Mouse (Mus musculus): ENCODE results near the gene Clec4f. TPM values are rescaled to one million over a fixed set of nuclear protein-coding genes. Genes with fewer than 3 reads are reported as not detected.

Clec4f gene
- polyA plus RNA-seq (2012; rRNA removed): 0.07 and 0.14 TPM in 2 replicates

GRCm38 (mm10) chr6:83656087-83656486 lies at the start of gene Clec4f:
Gene Clec4f, minus strand, starts transcription at chr6:83656187.

GRCm38 (mm10) chr6:83677757-83678156 lies 21.8 kb upstream of the Clec4f start, which contains the start of gene Cd207:
Gene Cd207, minus strand, starts transcription at chr6:83677857.

Other genes starting within 250 kb of the Clec4f start
- gene Tet3, start 197.1 kb downstream of the Clec4f start, polyA plus RNA-seq (2012; rRNA removed): 27.5 and 32.0 TPM in 2 replicates
- gene Dguok, start 149.2 kb downstream of the Clec4f start, polyA plus RNA-seq (2012; rRNA removed): 37.4 and 68.8 TPM in 2 replicates
- 2.1 and 6.5 TPM in 2 replicates for gene Actg2, start 119.9 kb downstream of the Clec4f start, polyA plus RNA-seq (2012; rRNA removed)
- 12.8 and 16.9 TPM in 2 replicates for gene Stambp, start 83.5 kb downstream of the Clec4f start, polyA plus RNA-seq (2012; rRNA removed)
- not detected in 2 replicates for gene Cd207, start 21.7 kb upstream of the Clec4f start, polyA plus RNA-seq (2012; rRNA removed)
- 0.26 and 0.30 TPM in 2 replicates for gene Vax2, start 55.1 kb upstream of the Clec4f start, polyA plus RNA-seq (2012; rRNA removed)
- 0.07 TPM in 1 of 2 replicates, not detected in the other for gene Atp6v1b1, start 86.8 kb upstream of the Clec4f start, polyA plus RNA-seq (2012; rRNA removed)
- not detected in 2 replicates for gene Ankrd53, start 106.5 kb upstream of the Clec4f start, polyA plus RNA-seq (2012; rRNA removed)
- gene Tex261, start 119.6 kb upstream of the Clec4f start, polyA plus RNA-seq (2012; rRNA removed): 32.3 and 52.4 TPM in 2 replicates
- 24.4 and 25.9 TPM in 2 replicates for gene Nagk, start 138.8 kb upstream of the Clec4f start, polyA plus RNA-seq (2012; rRNA removed)
- gene Paip2b, start 175.6 kb upstream of the Clec4f start, polyA plus RNA-seq (2012; rRNA removed): 49.4 and 61.0 TPM in 2 replicates
- gene Zfp638, start 210.9 kb upstream of the Clec4f start, polyA plus RNA-seq (2012; rRNA removed): 89.6 and 130 TPM in 2 replicates